Mouse (Mus musculus): ENCODE data around the gene Amz1.

The Amz1 gene

GRCm38 (mm10) chr5:140726062-140726839 lies 2.3 kb downstream of the Amz1 start:
- no peak for DNase-seq

- DNase-seq = no peak
Observed at GRCm38 (mm10) chr5:140726946-140727740, 3.2 kb downstream of the Amz1 start.

- DNase-seq = no peak
Observed at GRCm38 (mm10) chr5:140731040-140731797, 7.3 kb downstream of the Amz1 start.

- DNase-seq = no peak
Observed at GRCm38 (mm10) chr5:140732195-140732594, 8.3 kb downstream of the Amz1 start.

- DNase-seq = no peak
Observed at GRCm38 (mm10) chr5:140733336-140733735, 9.4 kb downstream of the Amz1 start.

GRCm38 (mm10) chr5:140735297-140735696 lies 11.4 kb downstream of the Amz1 start:
- peak; percentile 33 for DNase-seq

- no peak for DNase-seq
Observed at GRCm38 (mm10) chr5:140736166-140736565, 12.2 kb downstream of the Amz1 start.

GRCm38 (mm10) chr5:140739813-140740212 lies 15.9 kb downstream of the Amz1 start:
- DNase-seq = no peak

GRCm38 (mm10) chr5:140741040-140741439 lies 17.1 kb downstream of the Amz1 start:
- DNase-seq = peak; percentile 62

- no peak for DNase-seq
Observed at GRCm38 (mm10) chr5:140741877-140742276, 17.9 kb downstream of the Amz1 start.

- no peak for DNase-seq
Observed at GRCm38 (mm10) chr5:140743706-140744131, 19.8 kb downstream of the Amz1 start.

GRCm38 (mm10) chr5:140748425-140748824 lies 24.5 kb downstream of the Amz1 start:
- peak; percentile 81 for DNase-seq

- DNase-seq = peak; percentile 84
Observed at GRCm38 (mm10) chr5:140749062-140749875, 25.3 kb downstream of the Amz1 start.

GRCm38 (mm10) chr5:140750925-140751324 lies 27.0 kb downstream of the Amz1 start:
- DNase-seq = no peak

- no peak for DNase-seq
Observed at GRCm38 (mm10) chr5:140752041-140752440, 28.1 kb downstream of the Amz1 start.

GRCm38 (mm10) chr5:140752639-140753038 lies 28.7 kb downstream of the Amz1 start:
- no peak for DNase-seq

- DNase-seq = peak; percentile 44
Observed at GRCm38 (mm10) chr5:140753223-140753622, 29.3 kb downstream of the Amz1 start.

GRCm38 (mm10) chr5:140758864-140759263 lies 34.9 kb downstream of the Amz1 start:
- DNase-seq = no peak

GRCm38 (mm10) chr5:140762540-140762939 lies 38.6 kb downstream of the Amz1 start:
- DNase-seq = no peak

- peak; percentile 50 for DNase-seq
Observed at GRCm38 (mm10) chr5:140764921-140765613, 41.1 kb downstream of the Amz1 start.

GRCm38 (mm10) chr5:140766566-140766965 lies 42.6 kb downstream of the Amz1 start:
- DNase-seq = no peak

GRCm38 (mm10) chr5:140767704-140768141 lies 43.8 kb downstream of the Amz1 start:
- DNase-seq = peak; percentile 94

All from kidney, postnatal 14 days (tissue).